Mouse (Mus musculus) c-Kit-positive CD71-negative TER-119-negative erythroid progenitor cells, embryonic 14.5 days (primary cell): Measurements from ENCODE around the gene Mars.
"Not testable (repeated sequence)": the region's sequence is repeated elsewhere in the genome, so short reads cannot be mapped to it uniquely, and the experiment has no call there.

Experiments
- DNase-seq: peaks from one replicate; pipeline ENCODE4 v3.0.0-alpha.2; 2013; ENCODE audit warnings: low read depth

Gene Mars

GRCm38 (mm10) chr10:127310523-127311475 lies 787 bp downstream of the Mars start:
- peak; percentile 56 for DNase-seq

- DNase-seq, result not testable (repeated sequence)
Observed at GRCm38 (mm10) chr10:127309167-127309566, 2.4 kb downstream of the Mars start.

GRCm38 (mm10) chr10:127303136-127303535 lies 8.4 kb downstream of the Mars start:
- no peak for DNase-seq

GRCm38 (mm10) chr10:127300361-127300760 lies 11.2 kb downstream of the Mars start:
- DNase-seq, result no peak

- no peak for DNase-seq
Observed at GRCm38 (mm10) chr10:127297015-127297871, 14.3 kb downstream of the Mars start.

- no peak for DNase-seq
Observed at GRCm38 (mm10) chr10:127295986-127296794, 15.4 kb downstream of the Mars start.

GRCm38 (mm10) chr10:127294895-127295510 lies 16.6 kb downstream of the Mars start:
- DNase-seq, result no peak

GRCm38 (mm10) chr10:127293590-127294113 lies 17.9 kb downstream of the Mars start:
- no peak for DNase-seq

GRCm38 (mm10) chr10:127292987-127293538 lies 18.5 kb downstream of the Mars start:
- DNase-seq, result no peak

- peak; percentile 37 for DNase-seq
Observed at GRCm38 (mm10) chr10:127291881-127292638, 19.5 kb downstream of the Mars start.

GRCm38 (mm10) chr10:127290930-127291880 lies 20.4 kb downstream of the Mars start:
- no peak for DNase-seq

- peak; percentile 100 for DNase-seq
Observed at GRCm38 (mm10) chr10:127290307-127290929, 21.2 kb downstream of the Mars start.

GRCm38 (mm10) chr10:127289573-127290191 lies 21.9 kb downstream of the Mars start:
- peak; percentile 49 for DNase-seq

- DNase-seq, result peak; percentile 76
Observed at GRCm38 (mm10) chr10:127288800-127289572, 22.6 kb downstream of the Mars start, which contains the start of gene Mbd6. TSS of gene Mbd6 (minus strand) at chr10:127289018.

- DNase-seq, result peak; percentile 35
Observed at GRCm38 (mm10) chr10:127288328-127288799, 23.2 kb downstream of the Mars start.

- DNase-seq, result no peak
Observed at GRCm38 (mm10) chr10:127287936-127288293, 23.7 kb downstream of the Mars start.
